In the genomic region with DNA sequence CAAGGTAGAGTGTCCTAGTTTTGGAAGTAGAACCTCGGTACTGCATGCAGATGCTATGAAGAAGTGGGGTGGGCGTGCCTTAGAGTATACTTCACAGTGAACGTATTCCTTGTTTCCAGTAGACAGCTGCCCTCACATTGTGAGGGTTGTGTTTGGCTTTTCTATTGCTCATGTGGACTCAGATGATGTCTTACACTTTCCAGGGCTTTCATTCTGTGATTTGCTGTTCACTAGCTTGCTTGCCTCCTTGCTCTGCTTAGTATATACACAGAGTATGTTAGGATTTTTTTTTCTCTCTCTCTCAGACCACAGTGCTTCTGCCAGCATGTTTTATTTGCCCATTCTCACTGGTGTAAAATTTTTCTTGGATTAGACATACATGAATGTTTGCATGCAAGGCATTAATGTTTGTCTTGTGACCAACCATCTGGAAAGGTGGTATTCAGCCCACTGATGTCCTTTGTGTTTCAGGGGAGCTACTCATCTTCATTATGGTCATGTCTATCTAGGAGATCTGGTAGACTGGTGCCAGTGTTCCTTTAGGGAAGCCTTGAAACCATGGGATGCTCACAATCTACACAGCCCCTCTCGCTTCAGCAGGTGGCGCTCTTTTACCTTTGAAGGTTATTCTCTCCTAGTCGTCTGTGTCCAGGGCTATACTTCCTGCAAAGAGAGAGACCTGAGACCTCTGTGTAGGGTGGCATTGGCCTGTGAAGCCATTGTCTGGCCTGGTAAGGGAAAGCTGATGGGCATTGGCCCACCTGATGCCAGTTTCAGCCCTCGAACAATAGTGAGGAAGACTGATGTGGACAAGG, we compare ENCODE assay signal across 8 mouse cellular contexts.
DNase-seq lines count a peak whose midpoint lies in the region; ATAC-seq and TF ChIP-seq lines count a peak whose summit lies in the region.

No protein-coding gene starts in this region.

- no peak overlapping the region for H3K9ac ChIP-seq in kidney, embryonic 14.5 days (ENCODE audit: low read depth, low read length)
- H3K9ac ChIP-seq in limb, embryonic 14.5 days (ENCODE audit: low read depth, low read length, severe bottlenecking) = no peak overlapping the region

- TF ChIP-seq POLR2A in limb, embryonic 14.5 days (IDR thresholded peaks at IDR 0.05; ENCODE audit: borderline replicate concordance, extremely low read depth, insufficient read depth, insufficient read length) = no peak

- no peak overlapping the region for H3K27ac ChIP-seq in kidney, embryonic 14.5 days (ENCODE audit: low read depth, low read length)
- 0 out of 2 replicates have a peak overlapping the region, but pooled peaks have one; percentile 21 for H3K27ac ChIP-seq in limb, embryonic 14.5 days (replicated peaks; ENCODE audit: low read depth, low read length)

- no peak overlapping the region for H3K4me2 ChIP-seq in kidney, embryonic 14.5 days (replicated peaks; ENCODE audit: low read depth, low read length)
- H3K4me2 ChIP-seq in limb, embryonic 14.5 days (replicated peaks; ENCODE audit: low read depth, low read length, severe bottlenecking) = no peak overlapping the region

- H3K36me3 ChIP-seq in kidney, embryonic 14.5 days (ENCODE audit: control insufficient read depth, insufficient read depth, low read length) = no peaks in the 10 kb centered on the region
- no peaks in the 10 kb centered on the region for H3K36me3 ChIP-seq in limb, embryonic 14.5 days (ENCODE audit: control insufficient read depth, insufficient read depth, low read length)

- H3K4me3 ChIP-seq in kidney, embryonic 14.5 days (ENCODE audit: low read length) = no peak overlapping the region
- H3K4me3 ChIP-seq in limb, embryonic 14.5 days (replicated peaks; ENCODE audit: low read length) = no peak overlapping the region

- no peaks in the 10 kb centered on the region for H3K27me3 ChIP-seq in kidney, embryonic 14.5 days (ENCODE audit: control insufficient read depth, insufficient read depth, low read length)
- no peaks in the 10 kb centered on the region for H3K27me3 ChIP-seq in limb, embryonic 14.5 days (ENCODE audit: control insufficient read depth, insufficient read depth, low read length)

- peak; percentile 93 for ATAC-seq in kidney, embryonic 14.5 days (ENCODE audit: low FRiP score, low TSS enrichment)
- ATAC-seq in limb, embryonic 14.5 days (ENCODE audit: low FRiP score, low read depth) = peak; percentile 77

- no peaks in the 10 kb centered on the region for H3K9me3 ChIP-seq in kidney, embryonic 14.5 days (ENCODE audit: control insufficient read depth, low read length)
- peaks cover 5% of the 10 kb centered on the region; the same call in 1 of the 2 replicates for H3K9me3 ChIP-seq in limb, embryonic 14.5 days (ENCODE audit: control insufficient read depth, low read length)

- WGBS in kidney, embryonic 14.5 days = 44% methylated on average over 7 of the region's 7 CpGs
- 40% methylated on average over 7 of the region's 7 CpGs for WGBS in limb, embryonic 14.5 days

- peaks cover 10% of the 10 kb centered on the region; the same call in 1 of the 2 replicates for H3K4me1 ChIP-seq in kidney, embryonic 14.5 days (ENCODE audit: control insufficient read depth, insufficient read depth, low read length)
- peaks cover 23% of the 10 kb centered on the region for H3K4me1 ChIP-seq in limb, embryonic 14.5 days (ENCODE audit: control insufficient read depth, insufficient read depth, low read length)

- DNase-seq in 3T3-L1 (ENCODE audit: low read depth, low spot score) = peak; percentile 88
- peak; percentile 80 for DNase-seq in adrenal gland, adult 2 months
- DNase-seq in embryo, embryonic 11.5 days (ENCODE audit: low read depth, low spot score) = peak; percentile 59
- peak; percentile 26 for DNase-seq in gonadal fat pad, adult 2 months (ENCODE audit: low read depth)
- peak; percentile 78 for DNase-seq in limb, embryonic 14.5 days (ENCODE audit: low spot score)
- DNase-seq in neural tube, embryonic 10.5 days (ENCODE audit: extremely low spot score, low spot score) = peak; percentile 57
- peak; percentile 52 for DNase-seq in telencephalon, adult 2 months (ENCODE audit: low read depth, low spot score)

Comparison
In these comparisons a context has a peak if more than half of its experiments do, and no peak if none do; other contexts are left out.
1. DNase-seq: peak in every context shown above with its lines; median percentile 88 in 3T3-L1; 80 in adrenal gland, adult 2 months; 78 in limb, embryonic 14.5 days; 59 in embryo, embryonic 11.5 days; 57 in neural tube, embryonic 10.5 days; 52 in telencephalon, adult 2 months; 26 in gonadal fat pad, adult 2 months.